Mouse (Mus musculus) naive thymus-derived CD4-positive, alpha-beta T cell, adult 5 months (primary cell): ENCODE results near the gene Cntnap5b. TPM values are rescaled to one million over a fixed set of nuclear protein-coding genes. Genes with fewer than 3 reads are reported as not detected.

Source experiments
- polyA plus RNA-seq: library from polyadenylated mRNA; unstranded; fragments of 100-300 nt; shearing (Covaris generic); gene quantifications from one replicate; pipeline ENCODE4 v1.2.1, GENCODE M21; 2017

The Cntnap5b gene
- 0.09 TPM for polyA plus RNA-seq

GRCm38 (mm10) chr1:99772614-99773013 is at the start of gene Cntnap5b:
Cntnap5b (plus strand) TSS chr1:99772765.

